Mouse (Mus musculus): ENCODE results near the gene Gm10999.
"Not testable (repeated sequence)": the region's sequence is repeated elsewhere in the genome, so short reads cannot be mapped to it uniquely, and the experiment has no call there.

Gene Gm10999

GRCm38 (mm10) chr8:129131561-129131960 lies at the start of gene Gm10999:
TSS of gene Gm10999 (minus strand) at chr8:129131661.
- no peak for DNase-seq

DNA sequence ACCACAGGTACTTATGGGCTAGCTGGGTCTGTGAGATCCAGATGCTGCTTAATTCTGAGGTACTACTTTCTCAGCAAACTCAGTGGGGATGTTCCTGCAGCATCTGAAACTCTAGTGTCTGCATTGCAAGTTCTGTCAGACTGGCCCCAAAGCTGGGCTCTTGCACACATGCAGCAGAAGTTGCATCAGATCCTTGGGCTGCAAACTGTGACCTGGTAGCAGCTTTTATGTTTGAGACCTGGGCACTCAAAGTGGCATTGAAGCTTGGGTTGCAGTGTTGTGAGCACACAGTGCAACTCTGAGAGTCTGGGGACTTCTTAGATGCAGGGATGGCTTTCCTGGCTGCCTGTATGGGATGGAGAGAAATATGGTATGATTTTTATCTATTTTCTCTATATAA lies 2.0 kb upstream of the Gm10999 start:
- DNase-seq, result no peak

- DNase-seq, result not testable (repeated sequence)
These were observed 15.7 kb downstream of the Gm10999 start for GRCm38 (mm10) chr8:129115761-129116160.

All from kidney, adult 11 months (tissue).